Mouse (Mus musculus) lung, embryonic 14.5 days (tissue): ENCODE results near the gene Ddx19a. TPM values are rescaled to one million over a fixed set of nuclear protein-coding genes. Genes with fewer than 3 reads are reported as not detected.

ENCODE experiments used
- ATAC-seq: fragments of 200-750 bp; cut with Nextera tagmentation; 2 replicates; pipeline ENCODE4 v1.8.0; 2017; ENCODE audit warnings: mild to moderate bottlenecking, moderate TSS enrichment, moderate library complexity; ENCODE audit not compliant: insufficient read depth
- DNase-seq: peaks from one replicate; pipeline ENCODE4 v3.0.0-alpha.2; 2015
- H3K27ac ChIP-seq: fragments of 300-500 bp; sonication (generic); 2 replicates; pipeline ENCODE4 v1.5.1; 2014; ENCODE audit warnings: low read depth, mild to moderate bottlenecking, moderate library complexity
- H3K27me3 ChIP-seq: fragments of 300-500 bp; sonication (generic); 2 replicates; pipeline ENCODE4 v1.6.1; 2014; ENCODE audit warnings: low read length, control low read depth; ENCODE audit not compliant: insufficient read depth
- H3K36me3 ChIP-seq: fragments of 300-500 bp; sonication (generic); 2 replicates; pipeline ENCODE4 v1.6.1; 2014; ENCODE audit warnings: control low read depth; ENCODE audit not compliant: insufficient read depth
- H3K4me1 ChIP-seq: fragments of 300-500 bp; sonication (generic); 2 replicates; pipeline ENCODE4 v1.6.1; 2014; ENCODE audit warnings: antibody characterized with exemption, control low read depth; ENCODE audit not compliant: insufficient read depth
- H3K4me2 ChIP-seq: fragments of 300-500 bp; sonication (generic); 2 replicates; pipeline ENCODE4 v1.6.1; 2014; ENCODE audit warnings: mild to moderate bottlenecking
- H3K4me3 ChIP-seq: fragments of 300-500 bp; sonication (generic); 2 replicates; pipeline ENCODE4 v1.5.1; 2014; ENCODE audit warnings: low read depth, low read length
- H3K9ac ChIP-seq: fragments of 300-500 bp; sonication (generic); 2 replicates; pipeline ENCODE4 v1.6.1; 2014
- H3K9me3 ChIP-seq: fragments of 300-500 bp; sonication (generic); 2 replicates; pipeline ENCODE4 v1.6.1; 2016; ENCODE audit warnings: low read depth, low read length, control low read depth
- CTCF ChIP-seq: IDR thresholded peaks from 2 replicates; pipeline ENCODE4 v1.5.1; 2016; ENCODE audit warnings: antibody characterized with exemption, low read depth
- WGBS: fragments of 180-500 bp; shearing (Covaris S2); extraction: QIAGEN DNeasy Blood & Tissue Kit; methylation state at CpG from one replicate; pipeline ENCODE4 v1.1.7; 2014; 5-methylcytosine and 5-hydroxymethylcytosine counted together
- polyA plus RNA-seq: library from polyadenylated mRNA; unstranded; fragments of >200 nt; fragmentation: Nextera tagmentation; extraction: Ambion mirVana; gene quantifications from 2 replicates; pipeline ENCODE4 v1.2.1, GENCODE M21; 2014

Gene Ddx19a
- polyA plus RNA-seq, result 19.1 and 21.0 TPM in 2 replicates

- peak; percentile 48 for TF ChIP-seq CTCF
- H3K4me3 ChIP-seq, result peak within 1 kb of the TSS; percentile 82
- H3K27ac ChIP-seq, result peak within 1 kb of the TSS; percentile 82
- DNase-seq, result peak; percentile 95
- H3K9me3 ChIP-seq, result no peaks in the 10 kb centered on the region
- peaks cover 8% of the 10 kb centered on the region; the same call in 1 of the 2 replicates for H3K36me3 ChIP-seq
- ATAC-seq, result peak; percentile 96
- H3K4me1 ChIP-seq, result no peaks in the 10 kb centered on the region
- H3K27me3 ChIP-seq, result no peaks in the 10 kb centered on the region
- WGBS, result 4% methylated on average over 58 of the region's 58 CpGs
- peak within 1 kb of the TSS; percentile 75 for H3K9ac ChIP-seq
- peak within 1 kb of the TSS; percentile 62 for H3K4me2 ChIP-seq
Measured at GRCm38 (mm10) chr8:110997547-110998531, at the start of gene Ddx19a. TSS of gene Ddx19a (minus strand) at chr8:110997800.

GRCm38 (mm10) chr8:111044003-111044734 is 46.6 kb upstream of the Ddx19a start:
- DNase-seq (no peak), ATAC-seq (no peak)
- Histone ChIP-seq H3K4me3 (no peak overlapping the region), H3K27me3 (no peaks in the 10 kb centered on the region), H3K9me3 (no peaks in the 10 kb centered on the region), H3K4me1 (no peaks in the 10 kb centered on the region), H3K9ac (no peak overlapping the region), H3K36me3 (peaks cover 99% of the 10 kb centered on the region), H3K4me2 (no peak overlapping the region), H3K27ac (no peak overlapping the region)
- TF ChIP-seq CTCF, result 0 out of 2 replicates have a peak, but pooled peaks have one; percentile 15
- 41% methylated on average over 2 of the region's 2 CpGs for WGBS

- peaks cover 99% of the 10 kb centered on the region for H3K36me3 ChIP-seq
- DNase-seq (no peak), ATAC-seq (no peak; the same call in 1 of the 2 replicates)
- H3K9ac ChIP-seq, result no peak overlapping the region
- H3K27me3 ChIP-seq, result no peaks in the 10 kb centered on the region
- H3K4me3 ChIP-seq, result no peak overlapping the region
- TF ChIP-seq CTCF, result no peak
- no peak overlapping the region for H3K4me2 ChIP-seq
- no peaks in the 10 kb centered on the region for H3K9me3 ChIP-seq
- 93% methylated on average over 19 of the region's 19 CpGs for WGBS
- H3K4me1 ChIP-seq, result no peaks in the 10 kb centered on the region
- H3K27ac ChIP-seq, result no peak overlapping the region
Measured at GRCm38 (mm10) chr8:111042546-111042945, 44.9 kb upstream of the Ddx19a start.

- ATAC-seq (no peak), DNase-seq (no peak)
- no peaks in the 10 kb centered on the region for H3K9me3 ChIP-seq
- no peak overlapping the region for H3K4me3 ChIP-seq
- 91% methylated on average over 15 of the region's 15 CpGs for WGBS
- H3K4me2 ChIP-seq, result no peak overlapping the region
- H3K36me3 ChIP-seq, result peaks cover 56% of the 10 kb centered on the region
- H3K27ac ChIP-seq, result no peak overlapping the region
- no peaks in the 10 kb centered on the region for H3K27me3 ChIP-seq
- peaks cover 13% of the 10 kb centered on the region for H3K4me1 ChIP-seq
- no peak for TF ChIP-seq CTCF
- no peak overlapping the region for H3K9ac ChIP-seq
Measured at GRCm38 (mm10) chr8:111036591-111036990, 39.0 kb upstream of the Ddx19a start.

- Histone ChIP-seq H3K4me3 (peak overlapping the region; percentile 78), H3K4me1 (peaks cover 13% of the 10 kb centered on the region), H3K9ac (peak overlapping the region; percentile 77), H3K27me3 (no peaks in the 10 kb centered on the region), H3K9me3 (no peaks in the 10 kb centered on the region), H3K36me3 (peaks cover 34% of the 10 kb centered on the region), H3K27ac (peak overlapping the region; percentile 85), H3K4me2 (peak overlapping the region; percentile 73)
- no peak for ATAC-seq
- TF ChIP-seq CTCF, result no peak
- WGBS, result 14% methylated on average over 12 of the region's 12 CpGs
- peak; percentile 62 for DNase-seq
Measured at GRCm38 (mm10) chr8:111034276-111034675, 36.7 kb upstream of the Ddx19a start.

GRCm38 (mm10) chr8:111033482-111034215 is 36.0 kb upstream of the Ddx19a start:
- peak; percentile 100 for DNase-seq
- TF ChIP-seq CTCF, result no peak

More at GRCm38 (mm10) chr8:111033482-111034215, 36.0 kb upstream of the Ddx19a start:
- Histone ChIP-seq H3K9ac (peak overlapping the region; percentile 77), H3K4me1 (peaks cover 13% of the 10 kb centered on the region), H3K4me3 (peak overlapping the region; percentile 78), H3K9me3 (no peaks in the 10 kb centered on the region), H3K27me3 (no peaks in the 10 kb centered on the region), H3K4me2 (peak overlapping the region; percentile 73), H3K36me3 (peaks cover 28% of the 10 kb centered on the region), H3K27ac (peak overlapping the region; percentile 85)
- peak; percentile 99 for ATAC-seq
- 6% methylated on average over 37 of the region's 37 CpGs for WGBS
